Mouse (Mus musculus) hindbrain, embryonic 16.5 days (tissue): Measurements from ENCODE around the gene Olfr1420. TPM values are rescaled to one million over a fixed set of nuclear protein-coding genes. Genes with fewer than 3 reads are reported as not detected.
"Not testable (repeated sequence)": the region's sequence is repeated elsewhere in the genome, so short reads cannot be mapped to it uniquely, and the experiment has no call there.

Experiments used
- ATAC-seq: fragments of 200-750 bp; cut with Nextera tagmentation; 2 replicates; pipeline ENCODE4 v1.8.0; 2017; ENCODE audit warnings: moderate TSS enrichment, moderate library complexity
- H3K27ac ChIP-seq: fragments of 300-500 bp; sonication (generic); 2 replicates; pipeline ENCODE4 v1.5.1; 2014; ENCODE audit warnings: low read depth, mild to moderate bottlenecking, control low read depth, low read length, moderate library complexity
- H3K27me3 ChIP-seq: fragments of 300-500 bp; sonication (generic); replicated peaks from 2 replicates; pipeline ENCODE4 v1.6.1; 2014; ENCODE audit warnings: low read length; ENCODE audit not compliant: control insufficient read depth, insufficient read depth
- H3K36me3 ChIP-seq: fragments of 300-500 bp; sonication (generic); 2 replicates; pipeline ENCODE4 v1.6.1; 2014; ENCODE audit warnings: mild to moderate bottlenecking, low read length, moderate library complexity, mixed read lengths; ENCODE audit not compliant: control insufficient read depth, insufficient read depth
- H3K4me1 ChIP-seq: fragments of 300-500 bp; sonication (generic); 2 replicates; pipeline ENCODE4 v1.6.1; 2014; ENCODE audit warnings: low read depth, low read length; ENCODE audit not compliant: control insufficient read depth, insufficient read depth
- H3K4me2 ChIP-seq: fragments of 300-500 bp; sonication (generic); 2 replicates; pipeline ENCODE4 v1.6.1; 2014; ENCODE audit warnings: mild to moderate bottlenecking, low read length, control low read depth, moderate library complexity
- H3K4me3 ChIP-seq: fragments of 300-500 bp; sonication (generic); 2 replicates; pipeline ENCODE4 v1.5.1; 2014; ENCODE audit warnings: mild to moderate bottlenecking, low read length, control low read depth, moderate library complexity
- H3K9ac ChIP-seq: fragments of 300-500 bp; sonication (generic); 2 replicates; pipeline ENCODE4 v1.6.1; 2014; ENCODE audit warnings: low read depth, mild to moderate bottlenecking, control low read depth, low read length, moderate library complexity
- H3K9me3 ChIP-seq: fragments of 300-500 bp; sonication (generic); 2 replicates; pipeline ENCODE4 v1.6.1; 2014; ENCODE audit warnings: mild to moderate bottlenecking, low read length, moderate library complexity; ENCODE audit not compliant: control insufficient read depth
- WGBS: fragments of 180-500 bp; shearing (Covaris S2); extraction: QIAGEN DNeasy Blood & Tissue Kit; methylation state at CpG from one replicate; pipeline ENCODE4 v1.1.7; 2014; 5-methylcytosine and 5-hydroxymethylcytosine counted together
- polyA plus RNA-seq: library from polyadenylated mRNA; unstranded; fragments of >200 nt; fragmentation: Nextera tagmentation; extraction: Ambion mirVana; gene quantifications from 2 replicates; pipeline ENCODE4 v1.2.1, GENCODE M21; 2015

The Olfr1420 gene
- polyA plus RNA-seq, result not detected in 2 replicates

DNA sequence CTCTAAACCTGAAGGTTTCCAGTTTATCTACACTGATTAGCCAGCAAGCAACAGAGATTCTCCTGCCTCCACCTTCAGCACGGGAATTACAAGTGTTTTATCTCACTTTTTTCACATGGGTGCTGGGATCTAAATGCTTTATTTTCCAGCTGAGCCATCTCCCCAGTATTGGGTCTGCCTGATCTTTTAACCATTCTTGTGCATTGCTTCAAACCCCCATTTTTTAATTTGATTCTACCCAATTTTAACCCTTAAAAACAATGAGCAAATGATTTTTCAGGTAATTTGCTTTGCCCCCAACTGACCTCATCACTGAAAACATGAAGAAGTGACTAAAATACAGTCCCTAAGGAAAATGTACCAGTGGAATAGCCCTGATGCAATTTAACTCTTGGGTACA lies at the start of gene Olfr1420:
Gene Olfr1420, plus strand, starts transcription at position 301 of the 400 bp plus-strand sequence.
- H3K36me3 ChIP-seq, result no peaks in the 10 kb centered on the region
- WGBS, result 48% methylated on average over 1 of the region's 1 CpGs
- H3K4me2 ChIP-seq, result no peak within 1 kb of the TSS
- H3K9me3 ChIP-seq, result no peaks in the 10 kb centered on the region
- H3K9ac ChIP-seq, result no peak within 1 kb of the TSS
- no peak for ATAC-seq
- no peak within 1 kb of the TSS for H3K27ac ChIP-seq
- H3K27me3 ChIP-seq, result no peaks in the 10 kb centered on the region
- no peak within 1 kb of the TSS for H3K4me3 ChIP-seq
- H3K4me1 ChIP-seq, result no peaks in the 10 kb centered on the region

DNA sequence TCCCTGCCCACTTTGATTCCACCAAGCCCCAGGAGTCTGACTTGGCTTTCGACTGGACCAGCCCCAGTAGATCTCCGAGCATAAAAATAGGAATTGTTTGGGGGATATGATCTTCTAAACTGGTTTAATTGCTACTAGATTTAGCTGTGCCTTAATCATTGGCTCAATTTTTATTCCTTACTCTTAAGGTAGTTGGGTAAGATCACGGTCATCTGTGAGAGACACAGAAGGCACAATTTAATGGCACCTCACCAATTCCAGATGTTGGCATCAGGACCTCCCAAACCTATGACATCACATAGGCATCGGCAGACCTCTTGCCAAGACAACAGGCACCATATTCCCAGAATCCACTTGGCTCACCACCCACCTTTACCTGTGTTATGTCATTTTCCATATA lies 47.2 kb upstream of the Olfr1420 start, which contains the start of gene Olfr1417:
Gene Olfr1417, minus strand, starts transcription at position 101 of the 400 bp plus-strand sequence.
- Histone ChIP-seq H3K9ac (no peak within 1 kb of the TSS), H3K9me3 (no peaks in the 10 kb centered on the region), H3K27me3 (no peaks in the 10 kb centered on the region), H3K4me3 (no peak within 1 kb of the TSS), H3K27ac (no peak within 1 kb of the TSS), H3K4me1 (no peaks in the 10 kb centered on the region), H3K36me3 (no peaks in the 10 kb centered on the region), H3K4me2 (no peak within 1 kb of the TSS)
- 93% methylated on average over 4 of the region's 4 CpGs for WGBS
- no peak for ATAC-seq

DNA sequence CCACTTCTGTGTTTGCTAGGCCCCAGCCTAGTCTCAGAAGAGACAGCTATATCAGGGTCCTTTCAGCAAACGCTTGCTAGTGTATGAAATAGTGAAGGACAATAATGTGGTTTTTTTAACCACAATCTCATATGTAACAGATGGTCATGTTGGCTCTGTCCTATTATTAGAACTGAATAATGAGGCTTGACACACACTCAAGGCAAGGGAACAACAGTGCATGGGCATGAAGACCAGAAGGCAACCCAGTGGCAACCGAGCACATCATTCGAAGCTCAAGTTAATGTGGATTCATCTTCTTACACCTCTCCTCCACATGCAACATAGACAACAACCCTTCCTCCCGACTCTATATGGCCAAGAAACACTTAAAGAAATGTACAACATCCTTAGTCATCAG lies 40.0 kb upstream of the Olfr1420 start:
- no peak for ATAC-seq

DNA sequence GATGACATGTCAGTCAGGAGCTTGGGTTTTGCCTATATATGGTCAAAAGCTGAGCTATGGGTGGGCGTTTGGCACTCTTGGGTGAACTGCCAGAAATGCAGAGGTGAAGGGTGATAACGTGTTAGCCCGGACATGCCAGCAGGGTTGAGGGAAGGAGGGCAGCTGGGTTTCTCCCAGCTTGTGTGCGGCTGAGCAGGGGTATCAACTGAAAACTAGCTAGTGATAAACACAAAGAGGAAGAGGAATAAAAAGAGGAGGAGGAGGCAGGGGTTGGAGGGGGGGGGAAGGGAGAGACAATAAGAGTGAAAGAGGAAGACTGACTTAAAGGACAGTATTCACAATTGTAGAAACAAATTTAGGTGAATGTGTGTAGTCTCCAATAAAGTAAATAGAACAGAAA lies 33.7 kb upstream of the Olfr1420 start:
- H3K4me1 ChIP-seq, result no peaks in the 10 kb centered on the region
- H3K9me3 ChIP-seq, result no peaks in the 10 kb centered on the region
- WGBS, result 65% methylated on average over 4 of the region's 4 CpGs
- no peaks in the 10 kb centered on the region for H3K27me3 ChIP-seq
- no peak overlapping the region for H3K4me3 ChIP-seq
- no peak overlapping the region for H3K9ac ChIP-seq
- no peak overlapping the region for H3K27ac ChIP-seq
- H3K4me2 ChIP-seq, result no peak overlapping the region
- ATAC-seq, result no peak
- no peaks in the 10 kb centered on the region for H3K36me3 ChIP-seq

More for the DNA sequence above, 40.0 kb upstream of the Olfr1420 start:
- H3K27me3 ChIP-seq, result no peaks in the 10 kb centered on the region
- no peaks in the 10 kb centered on the region for H3K4me1 ChIP-seq
- H3K4me2 ChIP-seq, result no peak overlapping the region
- H3K9me3 ChIP-seq, result no peaks in the 10 kb centered on the region
- no peaks in the 10 kb centered on the region for H3K36me3 ChIP-seq
- no peak overlapping the region for H3K27ac ChIP-seq
- WGBS, result 86% methylated on average over 4 of the region's 4 CpGs
- no peak overlapping the region for H3K4me3 ChIP-seq
- no peak overlapping the region for H3K9ac ChIP-seq

DNA sequence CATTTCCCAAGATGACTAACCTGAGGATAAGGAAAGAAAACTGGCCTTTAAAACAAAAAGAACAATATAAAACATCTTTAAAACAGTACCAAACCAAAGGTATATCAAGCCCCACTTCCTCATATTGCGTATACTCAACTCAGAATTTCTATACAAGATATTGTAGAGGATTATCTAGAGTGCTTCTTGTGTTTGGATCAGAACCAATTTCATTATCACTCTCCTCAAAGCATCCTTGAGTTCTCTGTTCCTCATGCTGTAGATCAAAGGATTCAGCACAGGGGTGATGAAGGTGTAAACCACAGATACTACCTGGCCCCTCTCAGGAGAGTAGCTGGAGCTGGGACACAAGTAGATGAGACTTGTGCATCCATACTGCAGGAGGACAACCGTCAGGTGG lies 31.5 kb upstream of the Olfr1420 start:
- 91% methylated on average over 2 of the region's 2 CpGs for WGBS
- H3K9me3 ChIP-seq, result no peaks in the 10 kb centered on the region
- no peak for ATAC-seq

DNA sequence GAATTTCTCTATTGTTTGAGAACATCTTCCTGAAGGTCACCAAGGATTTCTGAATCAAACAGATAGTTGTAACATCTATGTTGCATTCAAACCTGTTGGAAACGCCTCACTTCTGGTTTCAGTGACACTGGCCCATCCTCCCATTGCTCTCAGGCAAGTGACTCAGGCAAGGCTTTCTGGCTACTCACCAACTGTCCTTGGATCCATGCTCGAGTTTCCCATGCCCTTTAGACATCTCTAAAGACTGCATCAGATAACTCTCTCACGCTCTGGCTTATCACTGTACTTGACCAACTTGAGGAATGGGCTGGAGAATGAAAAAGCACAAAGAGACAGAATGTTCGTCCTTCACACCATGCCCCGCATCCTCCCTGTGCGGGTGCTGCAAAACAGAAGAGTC lies 29.9 kb upstream of the Olfr1420 start:
- H3K4me2 ChIP-seq, result no peak overlapping the region
- ATAC-seq, result no peak
- H3K36me3 ChIP-seq, result no peaks in the 10 kb centered on the region
- 86% methylated on average over 6 of the region's 6 CpGs for WGBS
- H3K27me3 ChIP-seq, result no peaks in the 10 kb centered on the region
- no peak overlapping the region for H3K4me3 ChIP-seq
- H3K9me3 ChIP-seq, result no peaks in the 10 kb centered on the region
- no peak overlapping the region for H3K9ac ChIP-seq
- H3K4me1 ChIP-seq, result no peaks in the 10 kb centered on the region
- H3K27ac ChIP-seq, result no peak overlapping the region

More for the DNA sequence above, 31.5 kb upstream of the Olfr1420 start:
- Histone ChIP-seq H3K27me3 (no peaks in the 10 kb centered on the region), H3K9ac (no peak overlapping the region), H3K4me1 (no peaks in the 10 kb centered on the region), H3K36me3 (no peaks in the 10 kb centered on the region), H3K27ac (no peak overlapping the region), H3K4me2 (no peak overlapping the region), H3K4me3 (no peak overlapping the region)

DNA sequence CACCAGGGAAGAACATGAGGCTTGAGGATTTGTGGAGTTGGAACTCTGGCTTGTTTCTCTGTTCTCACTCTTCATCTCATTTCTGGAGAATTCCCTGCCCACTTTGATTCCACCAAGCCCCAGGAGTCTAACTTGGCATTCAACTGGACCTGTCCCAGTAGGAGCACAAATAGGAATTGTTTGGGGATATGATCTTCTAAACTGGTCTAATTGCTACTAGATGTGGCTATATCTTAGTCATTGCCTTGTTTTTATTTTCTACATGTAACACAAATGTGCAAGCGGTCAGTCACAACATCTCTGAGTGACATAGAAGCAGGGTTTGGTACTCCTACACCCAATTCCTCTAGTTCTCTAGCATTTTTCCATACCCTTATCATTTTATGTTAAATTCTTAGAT lies 25.4 kb upstream of the Olfr1420 start, which contains the start of gene Olfr1418:
Gene Olfr1418, minus strand, starts transcription at position 101 of the 400 bp plus-strand sequence.
- Histone ChIP-seq H3K4me1 (no peaks in the 10 kb centered on the region), H3K27me3 (no peaks in the 10 kb centered on the region), H3K4me3 (no peak within 1 kb of the TSS), H3K9ac (no peak within 1 kb of the TSS), H3K36me3 (no peaks in the 10 kb centered on the region), H3K9me3 (no peaks in the 10 kb centered on the region), H3K27ac (no peak within 1 kb of the TSS), H3K4me2 (no peak within 1 kb of the TSS)
- no peak for ATAC-seq
- 96% methylated on average over 1 of the region's 1 CpGs for WGBS

DNA sequence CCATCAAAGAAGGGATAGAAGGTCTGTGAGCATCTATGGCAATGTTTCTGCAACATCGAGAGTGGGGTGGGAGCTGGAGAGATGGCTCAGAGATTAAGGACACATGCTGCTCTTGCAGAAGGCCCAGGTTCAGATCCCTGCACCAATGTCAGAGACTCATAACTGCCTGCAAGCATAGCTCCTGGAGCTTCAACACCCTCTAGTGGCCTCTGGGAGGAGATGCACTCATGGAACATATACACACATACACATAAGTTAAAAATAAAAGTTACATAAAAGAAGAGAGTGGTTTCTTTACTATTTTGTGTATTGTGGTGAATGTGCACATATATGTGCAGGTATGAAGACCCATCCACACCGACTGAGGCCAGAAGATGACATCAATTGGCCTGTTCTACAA lies 18.5 kb upstream of the Olfr1420 start:
- WGBS, result 88% methylated on average over 2 of the region's 2 CpGs
- H3K27ac ChIP-seq, result no peak overlapping the region
- no peaks in the 10 kb centered on the region for H3K36me3 ChIP-seq
- H3K27me3 ChIP-seq, result no peaks in the 10 kb centered on the region
- H3K9ac ChIP-seq, result no peak overlapping the region
- no peak overlapping the region for H3K4me2 ChIP-seq
- H3K9me3 ChIP-seq, result no peaks in the 10 kb centered on the region
- no peak for ATAC-seq
- H3K4me3 ChIP-seq, result no peak overlapping the region
- H3K4me1 ChIP-seq, result no peaks in the 10 kb centered on the region

DNA sequence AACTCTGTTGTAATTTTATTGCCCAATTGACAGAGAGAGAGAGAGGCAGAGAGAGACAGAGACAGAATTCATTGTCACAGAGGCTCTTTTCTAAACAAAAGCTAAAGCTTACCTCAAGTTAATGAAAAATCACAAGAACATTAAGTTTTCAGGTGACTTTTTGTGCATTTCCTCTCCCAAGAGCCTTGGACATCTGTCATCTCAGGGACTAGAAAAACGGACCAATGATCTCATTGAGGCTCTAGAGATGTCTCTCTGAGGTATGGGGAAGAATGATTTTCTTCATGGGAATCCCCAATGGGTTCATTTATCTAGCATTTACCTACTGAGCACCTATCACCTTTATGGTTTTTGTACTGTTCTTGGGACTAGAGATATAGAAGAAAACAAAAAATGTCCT lies 11.4 kb upstream of the Olfr1420 start, which contains the start of gene Olfr1419:
Gene Olfr1419, minus strand, starts transcription at position 101 of the 400 bp plus-strand sequence.
- 53% methylated on average over 1 of the region's 1 CpGs for WGBS
- Histone ChIP-seq H3K36me3 (no peaks in the 10 kb centered on the region), H3K9ac (no peak within 1 kb of the TSS), H3K9me3 (no peaks in the 10 kb centered on the region), H3K4me2 (no peak within 1 kb of the TSS), H3K4me3 (no peak within 1 kb of the TSS), H3K4me1 (no peaks in the 10 kb centered on the region), H3K27ac (no peak within 1 kb of the TSS), H3K27me3 (no peaks in the 10 kb centered on the region)
- ATAC-seq, result no peak

DNA sequence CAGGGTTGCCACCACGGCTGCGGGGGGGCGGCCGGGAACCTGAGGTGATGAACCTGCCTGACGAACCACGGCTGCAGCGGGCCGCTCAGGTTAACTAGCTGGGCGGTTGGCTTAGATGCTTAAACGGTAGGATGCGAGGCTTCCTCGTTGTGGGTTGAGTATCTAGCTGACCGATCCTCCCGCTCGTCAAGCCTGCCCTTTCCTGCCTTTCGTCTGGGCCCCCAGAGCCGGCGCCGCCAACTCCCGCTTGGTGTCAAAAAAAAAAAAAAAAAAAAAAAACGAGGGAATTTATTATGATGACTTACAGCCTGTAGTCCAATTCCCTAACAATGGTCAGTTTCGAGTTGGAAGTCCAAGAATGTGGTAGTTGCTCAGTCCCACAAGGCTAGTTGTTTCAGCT lies 8.0 kb upstream of the Olfr1420 start:
- ATAC-seq, H3K4me3 ChIP-seq, H3K4me1 ChIP-seq, H3K9ac ChIP-seq, H3K4me2 ChIP-seq, H3K9me3 ChIP-seq, H3K27ac ChIP-seq, H3K27me3 ChIP-seq, H3K36me3 ChIP-seq: not testable (repeated sequence)
- WGBS, result 56% methylated on average over 22 of the region's 22 CpGs
